Mouse (Mus musculus) lung, adult 2 months (tissue): ENCODE measurements around the gene Spef2. TPM values are rescaled to one million over a fixed set of nuclear protein-coding genes. Genes with fewer than 3 reads are reported as not detected.
"Not testable (repeated sequence)": the region's sequence is repeated elsewhere in the genome, so short reads cannot be mapped to it uniquely, and the experiment has no call there.

Source experiments
- DNase-seq: peaks from one replicate; pipeline ENCODE4 v3.0.0; 2022
- H3K4me1 ChIP-seq: fragments of 200-500 bp; 2 replicates; pipeline ENCODE4 v1.6.1; 2011; ENCODE audit warnings: low read length; ENCODE audit not compliant: control insufficient read depth, insufficient read depth
- H3K4me3 ChIP-seq: fragments of 200-500 bp; replicated peaks from 2 replicates; pipeline ENCODE3; 2011; ENCODE audit warnings: low read depth, mild to moderate bottlenecking, control low read depth, low read length; ENCODE audit errors: extremely low read depth
- CTCF ChIP-seq: fragments of 200-500 bp; IDR thresholded peaks from 2 replicates; pipeline ENCODE4 v1.5.1; 2011; ENCODE audit warnings: mild to moderate bottlenecking, low read length, control low read depth; ENCODE audit not compliant: insufficient read depth
- POLR2A ChIP-seq: fragments of 200-500 bp; IDR thresholded peaks from 2 replicates; pipeline ENCODE4 v1.6.1; 2011; ENCODE audit warnings: low read depth, mild to moderate bottlenecking, control low read depth, low read length, borderline replicate concordance; ENCODE audit errors: extremely low read depth
- WGBS: fragments of 180-500 bp; shearing (Covaris S2); methylation state at CpG from one replicate; pipeline ENCODE4 v1.1.7; 2018; 5-methylcytosine and 5-hydroxymethylcytosine counted together
- polyA plus RNA-seq: library from polyadenylated mRNA; depleted of rRNA; stranded (reverse); fragments of >200 nt; gene quantifications from 2 replicates; pipeline ENCODE4 v1.2.3, GENCODE M21; 2012; rRNA removed

Spef2 gene
- polyA plus RNA-seq, 1 experiment: 0.83 TPM

- no peak for DNase-seq
- Histone ChIP-seq H3K4me3 (no peak overlapping the region), H3K4me1 (no peaks in the 10 kb centered on the region)
- no peak for TF ChIP-seq POLR2A
- no peak for TF ChIP-seq CTCF
- WGBS: 64% methylated on average over 6 of the region's 6 CpGs
Observed at GRCm38 (mm10) chr15:9565396-9565795, 183.3 kb downstream of the Spef2 start.

DNA sequence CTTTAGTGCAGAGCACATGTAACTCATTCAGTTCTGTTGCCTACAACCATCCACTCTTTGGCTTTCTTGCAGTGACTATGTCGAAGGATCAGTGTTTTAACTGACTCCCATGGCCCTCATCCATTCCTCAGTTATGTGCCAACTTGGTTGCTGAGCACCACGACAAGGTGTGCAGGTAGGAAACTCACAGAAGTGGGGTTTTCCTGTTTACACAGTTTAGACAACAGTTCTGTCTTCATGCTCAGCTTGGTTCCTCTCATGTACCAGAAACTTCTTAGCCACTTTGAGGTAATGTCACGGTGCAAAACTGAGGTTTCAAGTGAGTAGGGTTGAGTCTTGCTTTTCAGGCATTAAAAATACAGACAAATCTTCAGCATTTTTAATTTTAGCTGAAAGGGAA, 184.5 kb downstream of the Spef2 start:
- Histone ChIP-seq H3K4me1 (no peaks in the 10 kb centered on the region), H3K4me3 (no peak overlapping the region)
- TF ChIP-seq CTCF: no peak
- TF ChIP-seq POLR2A: no peak
- DNase-seq: no peak
- WGBS: 57% methylated on average over 3 of the region's 3 CpGs

- WGBS: 89% methylated on average over 15 of the region's 15 CpGs
- not testable (repeated sequence) for DNase-seq, H3K4me3 ChIP-seq, H3K4me1 ChIP-seq
Observed at GRCm38 (mm10) chr15:9557264-9557663, 191.4 kb downstream of the Spef2 start.

- DNase-seq: no peak
- WGBS: 86% methylated on average over 2 of the region's 2 CpGs
- Histone ChIP-seq H3K4me3 (no peak overlapping the region), H3K4me1 (no peaks in the 10 kb centered on the region)
- no peak for TF ChIP-seq POLR2A
Observed at GRCm38 (mm10) chr15:9548951-9549350, 199.7 kb downstream of the Spef2 start.

- TF ChIP-seq POLR2A: no peak
- no peak for TF ChIP-seq CTCF
- no peak for DNase-seq
- 64% methylated on average over 1 of the region's 1 CpGs for whole genome bisulfite sequencing
- no peak overlapping the region for H3K4me3 ChIP-seq
- no peaks in the 10 kb centered on the region for H3K4me1 ChIP-seq
Observed at GRCm38 (mm10) chr15:9535200-9535599, 213.5 kb downstream of the Spef2 start.

GRCm38 (mm10) chr15:9533356-9533902, 215.2 kb downstream of the Spef2 start:
- WGBS: 45% methylated on average over 3 of the region's 3 CpGs
- no peak for DNase-seq
- no peaks in the 10 kb centered on the region for H3K4me1 ChIP-seq

DNA sequence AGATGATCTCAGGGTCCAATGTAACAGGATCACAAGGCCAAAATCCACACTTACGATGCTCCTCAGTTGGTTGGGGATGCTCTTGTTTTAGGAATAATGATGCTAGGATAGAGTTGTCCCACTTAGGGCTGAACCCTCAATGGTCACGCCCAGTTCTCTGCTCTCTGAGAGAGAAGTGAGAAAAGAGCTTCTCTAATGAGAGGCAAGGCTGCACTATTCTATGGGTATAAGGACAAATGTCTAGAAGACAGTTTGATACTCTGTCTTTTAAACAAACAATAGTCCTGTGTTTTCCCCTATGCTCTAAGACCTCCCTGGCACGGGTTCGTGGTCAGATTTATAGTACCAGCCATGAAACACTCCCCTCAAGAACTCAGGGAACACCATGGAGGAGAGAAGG, 218.6 kb downstream of the Spef2 start, which contains the start of gene Il7r:
Gene Il7r, minus strand, starts transcription at position 101 of the 400 bp plus-strand sequence.
- Histone ChIP-seq H3K4me1 (no peaks in the 10 kb centered on the region), H3K4me3 (no peak within 1 kb of the TSS)
- no peak for DNase-seq
- 74% methylated on average over 4 of the region's 4 CpGs for WGBS
- TF ChIP-seq POLR2A: no peak
- TF ChIP-seq CTCF: no peak

More at GRCm38 (mm10) chr15:9533356-9533902, 215.2 kb downstream of the Spef2 start:
- TF ChIP-seq POLR2A (no peak), CTCF (no peak)
- no peak overlapping the region for H3K4me3 ChIP-seq

- TF ChIP-seq POLR2A (no peak), CTCF (no peak)
- 59% methylated on average over 3 of the region's 3 CpGs for WGBS
- Histone ChIP-seq H3K4me3 (no peak overlapping the region), H3K4me1 (no peaks in the 10 kb centered on the region)
- DNase-seq: no peak
Observed at GRCm38 (mm10) chr15:9529646-9530045, 219.0 kb downstream of the Spef2 start.

Other genes starting within 250 kb of the Spef2 start
- 1.4 and 2.3 TPM in 2 replicates for gene Il7r, start 218.7 kb downstream of the Spef2 start, polyA plus RNA-seq